Mouse (Mus musculus) lung, postnatal 10 days (tissue): Measurements from ENCODE around the gene Ccdc15.

ENCODE experiments used
- DNase-seq: peaks from one replicate; pipeline ENCODE4 v3.0.0; 2021

The Ccdc15 gene

DNA sequence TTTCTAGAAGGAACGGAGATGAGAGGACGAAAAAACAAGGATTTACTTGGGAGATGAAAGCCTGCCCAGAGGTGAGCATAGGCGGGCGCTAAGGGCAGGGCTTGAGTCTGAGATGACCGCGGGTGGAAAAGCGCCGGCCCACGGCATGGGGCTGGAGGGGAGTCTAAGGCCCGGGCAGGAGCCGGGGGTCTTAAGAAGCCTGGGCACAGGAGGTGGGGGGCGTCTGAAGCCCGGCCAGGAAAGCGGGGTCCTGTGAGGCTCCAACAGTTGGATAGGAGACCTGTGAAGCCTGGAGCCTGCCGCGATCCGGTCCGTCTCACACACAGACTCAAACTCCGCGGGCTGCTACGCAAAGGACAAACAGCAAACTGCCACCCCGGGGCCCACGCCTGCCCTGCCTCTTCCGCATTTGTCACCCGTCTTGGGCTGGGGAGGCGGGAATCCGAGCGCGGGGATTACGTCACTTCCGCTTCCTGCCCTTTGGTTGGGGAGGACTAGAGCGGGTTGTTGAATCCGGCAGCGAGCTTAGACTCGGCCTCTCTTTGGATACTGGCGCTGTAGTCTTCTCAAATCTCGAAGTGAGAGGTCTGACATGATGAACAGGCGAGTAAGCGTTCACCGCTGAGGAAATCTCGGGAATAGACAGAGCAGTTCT is at the start of gene Ccdc15:
Ccdc15 (minus strand) TSS at position 445 of the 655 bp plus-strand sequence.
- peak; percentile 99 for DNase-seq

GRCm38 (mm10) chr9:37393482-37394131 is 45.4 kb upstream of the Ccdc15 start:
- no peak for DNase-seq

DNA sequence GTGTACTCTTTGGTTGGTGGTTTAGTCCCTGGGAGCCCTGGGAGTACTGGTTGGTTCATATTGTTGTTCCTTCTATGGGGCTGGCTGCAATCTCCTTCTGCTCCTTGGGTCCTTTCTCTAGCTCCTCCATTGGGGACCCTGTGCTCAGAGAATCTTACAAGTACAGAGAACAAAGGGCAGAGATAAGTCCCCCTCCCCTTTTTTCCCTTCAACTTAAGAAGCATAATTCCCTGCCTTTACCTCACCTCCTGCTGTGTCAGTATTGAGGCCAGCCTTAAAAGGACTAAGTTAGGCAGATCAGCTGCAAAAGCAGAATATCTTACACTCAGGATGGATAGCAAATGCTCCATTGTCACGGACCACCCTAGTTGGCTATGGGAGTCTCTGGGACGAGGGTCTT is 43.8 kb upstream of the Ccdc15 start:
- DNase-seq = no peak

GRCm38 (mm10) chr9:37390891-37391290 is 42.7 kb upstream of the Ccdc15 start:
- no peak for DNase-seq

- peak; percentile 60 for DNase-seq
Measured at GRCm38 (mm10) chr9:37384284-37385182, 36.3 kb upstream of the Ccdc15 start.

DNA sequence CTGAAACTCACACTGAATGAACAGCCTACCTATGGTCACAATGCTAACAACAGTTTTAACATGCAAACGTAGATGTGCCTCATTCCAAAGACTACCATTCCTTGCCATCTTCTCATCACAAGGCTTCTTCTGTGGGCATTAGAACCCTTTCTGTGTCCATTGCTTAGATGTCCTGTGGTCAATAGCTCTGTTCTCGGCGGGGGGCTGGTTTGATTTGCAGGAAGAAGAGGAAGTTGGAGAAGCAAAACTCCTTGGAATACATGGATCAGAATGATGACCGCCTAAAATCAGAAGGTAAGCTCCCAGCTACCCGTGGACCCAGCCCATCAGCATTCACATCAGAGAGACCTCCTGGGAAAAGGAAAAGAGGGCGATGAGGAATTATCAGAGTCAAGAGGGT is 34.9 kb upstream of the Ccdc15 start:
- DNase-seq = no peak

- DNase-seq = no peak
Measured at GRCm38 (mm10) chr9:37375718-37376117, 27.5 kb upstream of the Ccdc15 start.

GRCm38 (mm10) chr9:37371232-37371801 is 23.1 kb upstream of the Ccdc15 start:
- no peak for DNase-seq

DNA sequence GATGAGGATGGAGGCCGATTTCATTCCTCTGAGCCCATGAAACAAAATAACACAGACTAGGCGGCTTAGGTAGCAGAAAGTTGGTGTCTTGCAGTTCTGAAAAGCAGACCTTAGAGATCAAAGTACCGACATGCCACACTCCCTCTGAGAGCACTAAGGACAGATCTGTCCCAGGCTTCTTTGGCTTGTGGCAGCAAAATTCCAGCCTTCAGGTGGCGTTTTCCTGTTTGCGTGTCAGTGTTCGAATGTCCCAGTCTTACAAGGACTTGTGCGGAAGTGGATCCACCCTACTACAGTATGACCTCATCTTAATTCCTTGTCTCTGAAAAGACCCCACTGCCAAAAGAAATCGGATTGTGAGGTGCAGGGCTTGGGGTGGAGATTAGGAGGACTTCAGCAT is 20.6 kb upstream of the Ccdc15 start:
- DNase-seq = peak; percentile 67

- no peak for DNase-seq
Measured at GRCm38 (mm10) chr9:37368081-37368830, 20.0 kb upstream of the Ccdc15 start.

DNA sequence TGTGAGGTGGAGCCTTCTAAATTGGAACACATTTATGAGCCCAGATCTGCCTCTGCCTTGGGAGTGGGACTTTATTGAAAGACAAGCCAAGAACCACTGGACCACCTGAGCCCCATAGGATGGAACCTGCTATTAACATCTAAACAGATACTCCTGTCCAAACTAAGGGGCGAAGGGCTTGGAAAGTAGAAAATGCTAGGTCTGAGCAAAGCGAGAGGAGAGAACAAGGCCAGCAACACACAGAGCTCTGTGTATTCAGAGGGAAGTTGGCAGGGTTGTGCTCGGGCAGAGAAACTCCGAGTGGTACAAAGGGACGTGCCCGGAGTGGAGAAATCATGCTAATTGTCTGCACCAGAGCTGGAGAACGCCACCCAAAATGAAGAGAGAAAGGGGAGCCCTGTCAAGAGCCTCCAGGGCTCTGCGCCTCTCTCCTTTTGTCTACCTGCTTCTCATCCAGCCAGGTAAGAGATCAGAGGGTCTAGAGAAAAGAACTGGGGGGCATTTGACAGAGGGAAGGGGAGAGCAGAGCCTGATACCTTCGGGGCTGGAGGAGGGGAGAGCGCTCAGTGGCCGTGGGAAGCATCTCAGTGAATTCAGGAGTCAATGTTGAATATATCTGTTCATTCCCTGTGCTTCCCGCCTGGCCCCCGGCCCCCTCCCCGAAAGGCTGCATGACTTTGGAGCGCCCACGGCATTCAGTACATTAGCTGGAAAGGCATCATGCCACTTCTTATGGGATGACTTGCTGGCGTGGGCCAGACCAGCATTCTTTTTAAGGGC is 19.3 kb upstream of the Ccdc15 start, which contains the start of gene Hepacam:
Hepacam (plus strand) TSS at position 51 of the 780 bp plus-strand sequence.
- no peak for DNase-seq

DNA sequence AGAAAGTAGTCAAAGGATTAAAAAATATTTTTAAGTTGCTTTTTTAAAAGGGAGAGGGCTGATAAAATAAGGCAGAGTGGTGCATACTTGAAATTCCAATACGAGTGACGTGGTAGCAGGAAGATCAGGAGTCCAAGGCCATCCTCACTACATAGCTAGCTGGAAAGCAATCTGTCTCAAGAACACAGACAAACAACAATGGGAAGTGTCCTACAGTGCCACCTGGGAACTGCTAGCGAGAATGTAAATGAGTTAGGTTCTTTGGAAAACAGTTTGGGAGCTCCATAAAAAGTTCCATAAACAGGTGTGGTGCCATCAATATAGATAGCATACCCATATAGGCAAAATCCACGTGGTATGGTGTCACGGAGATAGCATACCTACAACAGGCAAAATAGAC is 17.5 kb upstream of the Ccdc15 start:
- DNase-seq = no peak

GRCm38 (mm10) chr9:37364392-37364791 is 16.2 kb upstream of the Ccdc15 start:
- DNase-seq = no peak

GRCm38 (mm10) chr9:37363551-37363950 is 15.3 kb upstream of the Ccdc15 start:
- no peak for DNase-seq

GRCm38 (mm10) chr9:37362881-37363280 is 14.6 kb upstream of the Ccdc15 start:
- DNase-seq = no peak

GRCm38 (mm10) chr9:37362084-37362483 is 13.9 kb upstream of the Ccdc15 start:
- no peak for DNase-seq

GRCm38 (mm10) chr9:37359331-37360220 is 11.3 kb upstream of the Ccdc15 start:
- peak; percentile 78 for DNase-seq

DNA sequence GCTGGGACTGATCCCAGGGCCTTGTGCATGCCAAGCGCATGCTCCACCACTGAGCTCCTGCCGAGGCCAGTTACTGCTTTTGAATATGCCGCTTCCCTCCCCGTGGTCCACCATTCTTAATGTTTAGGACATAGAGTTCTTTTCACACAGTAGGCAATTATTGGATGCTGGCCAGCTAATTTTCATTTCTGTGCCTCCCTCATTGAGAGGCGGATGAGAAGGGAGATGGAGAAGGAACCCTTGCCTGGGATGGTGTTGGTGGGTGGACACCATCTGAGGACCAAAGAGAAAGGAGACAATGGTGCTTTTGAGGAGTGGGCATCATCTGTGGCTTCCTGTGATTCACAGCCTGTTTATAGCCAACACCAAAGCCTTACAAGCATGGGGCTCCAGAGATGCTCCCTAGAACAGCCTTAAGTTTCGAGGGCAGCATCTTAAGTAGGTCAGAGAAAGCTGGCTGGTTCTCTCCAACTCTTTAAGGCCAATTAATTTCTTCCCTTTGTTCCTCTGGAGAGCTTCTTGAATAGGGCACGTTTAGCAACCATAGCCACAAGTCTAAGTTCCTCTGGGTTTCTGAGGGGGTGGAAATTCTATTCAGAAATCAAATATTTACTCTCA is 10.6 kb upstream of the Ccdc15 start:
- no peak for DNase-seq

DNA sequence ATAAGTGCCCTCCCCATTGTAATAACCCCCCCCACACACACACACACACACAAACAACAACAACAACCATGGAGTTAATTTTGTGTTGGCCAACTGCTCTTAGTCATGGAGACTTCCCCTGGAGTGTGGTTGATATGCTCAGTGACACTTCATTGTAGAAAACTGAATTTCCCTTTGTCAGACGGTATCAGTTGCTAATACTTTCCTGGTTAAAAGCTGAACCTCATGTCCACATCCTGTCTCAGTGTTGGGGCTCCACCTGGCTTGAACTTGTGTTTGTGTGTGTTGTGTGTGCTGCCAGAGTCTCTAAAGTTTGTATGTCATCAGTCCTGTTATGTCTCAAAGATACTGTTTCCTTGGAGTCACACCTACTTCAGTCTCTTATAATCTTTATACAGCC is 6.3 kb upstream of the Ccdc15 start:
- DNase-seq = no peak

- no peak for DNase-seq
Measured at GRCm38 (mm10) chr9:37351266-37351665, 3.0 kb upstream of the Ccdc15 start.
